Mouse (Mus musculus): ENCODE results near the gene Sarnp.

Sarnp gene

GRCm38 (mm10) chr10:128916665-128917064, 99.5 kb downstream of the Sarnp start:
- DNase-seq (ENCODE audit: extremely low spot score): no peak

GRCm38 (mm10) chr10:128917400-128917799, 100.3 kb downstream of the Sarnp start:
- DNase-seq (ENCODE audit: extremely low spot score): no peak

GRCm38 (mm10) chr10:128918246-128918645, 101.1 kb downstream of the Sarnp start:
- DNase-seq (ENCODE audit: extremely low spot score): no peak

GRCm38 (mm10) chr10:128919203-128919631, 102.1 kb downstream of the Sarnp start:
- DNase-seq (ENCODE audit: extremely low spot score): no peak

GRCm38 (mm10) chr10:128919966-128920365, 102.8 kb downstream of the Sarnp start:
- DNase-seq (ENCODE audit: extremely low spot score): no peak

GRCm38 (mm10) chr10:128920736-128921161, 103.6 kb downstream of the Sarnp start:
- DNase-seq (ENCODE audit: extremely low spot score): no peak

GRCm38 (mm10) chr10:128921251-128921650, 104.1 kb downstream of the Sarnp start:
- no peak for DNase-seq (ENCODE audit: extremely low spot score)

- no peak for DNase-seq (ENCODE audit: extremely low spot score)
Observed at GRCm38 (mm10) chr10:128921883-128922821, 105.0 kb downstream of the Sarnp start.

GRCm38 (mm10) chr10:128922822-128923012, 105.6 kb downstream of the Sarnp start, which contains the start of gene Rdh5:
TSS of gene Rdh5 (minus strand) at chr10:128922888.
- DNase-seq (ENCODE audit: extremely low spot score): no peak

GRCm38 (mm10) chr10:128923013-128923691, 106.0 kb downstream of the Sarnp start:
- DNase-seq (ENCODE audit: extremely low spot score): peak; percentile 85

GRCm38 (mm10) chr10:128923935-128924334, 106.8 kb downstream of the Sarnp start, which contains the start of gene Bloc1s1:
TSS of gene Bloc1s1 (minus strand) at chr10:128924035.
- DNase-seq (ENCODE audit: extremely low spot score): no peak
